Mouse (Mus musculus) limb, embryonic 11.5 days (tissue): ENCODE measurements around the gene Il10. TPM values are rescaled to one million over a fixed set of nuclear protein-coding genes. Genes with fewer than 3 reads are reported as not detected.

Source experiments
- ATAC-seq: fragments of 200-750 bp; cut with Nextera tagmentation; 2 replicates; pipeline ENCODE4 v1.8.0; 2017; ENCODE audit warnings: low read depth; ENCODE audit not compliant: insufficient number of reproducible peaks, low FRiP score, low TSS enrichment
- DNase-seq: peaks from one replicate; pipeline ENCODE4 v3.0.0-alpha.2; 2015; ENCODE audit warnings: low spot score
- H3K27ac ChIP-seq: fragments of 300-500 bp; sonication (generic); replicated peaks from 2 replicates; pipeline ENCODE4 v1.5.1; 2014; ENCODE audit warnings: low read depth, mild to moderate bottlenecking, low read length
- H3K27me3 ChIP-seq: fragments of 300-500 bp; sonication (generic); 2 replicates; pipeline ENCODE4 v1.6.1; 2014; ENCODE audit warnings: mild to moderate bottlenecking, low read length, mixed read lengths; ENCODE audit not compliant: control insufficient read depth, insufficient read depth
- H3K36me3 ChIP-seq: fragments of 300-500 bp; sonication (generic); 2 replicates; pipeline ENCODE4 v1.6.1; 2014; ENCODE audit warnings: mild to moderate bottlenecking, low read length, moderate library complexity, mixed read lengths; ENCODE audit not compliant: control insufficient read depth, insufficient read depth
- H3K4me1 ChIP-seq: fragments of 300-500 bp; sonication (generic); 2 replicates; pipeline ENCODE4 v1.6.1; 2014; ENCODE audit warnings: low read length, mixed read lengths; ENCODE audit not compliant: control insufficient read depth, insufficient read depth
- H3K4me2 ChIP-seq: fragments of 300-500 bp; sonication (generic); 2 replicates; pipeline ENCODE4 v1.6.1; 2014; ENCODE audit warnings: low read depth, mild to moderate bottlenecking, moderate library complexity; ENCODE audit not compliant: severe bottlenecking
- H3K4me3 ChIP-seq: fragments of 300-500 bp; sonication (generic); 2 replicates; pipeline ENCODE4 v1.5.1; 2014; ENCODE audit warnings: low read depth, low read length
- H3K9ac ChIP-seq: fragments of 300-500 bp; sonication (generic); 2 replicates; pipeline ENCODE4 v1.6.1; 2014; ENCODE audit warnings: mild to moderate bottlenecking, low read length
- H3K9me3 ChIP-seq: fragments of 300-500 bp; sonication (generic); 2 replicates; pipeline ENCODE4 v1.6.1; 2016; ENCODE audit warnings: low read length; ENCODE audit not compliant: control insufficient read depth
- WGBS: fragments of 180-500 bp; shearing (Covaris S2); extraction: QIAGEN DNeasy Blood & Tissue Kit; methylation state at CpG from one replicate; pipeline ENCODE4 v1.1.7; 2014; 5-methylcytosine and 5-hydroxymethylcytosine counted together
- polyA plus RNA-seq: library from polyadenylated mRNA; unstranded; fragments of >200 nt; fragmentation: Nextera tagmentation; extraction: Ambion mirVana; gene quantifications from 2 replicates; pipeline ENCODE4 v1.2.1, GENCODE M21; 2014

The Il10 gene
- polyA plus RNA-seq, 1 experiment from 2014 or later, result not detected

- no peak overlapping the region for H3K9ac ChIP-seq
- no peaks in the 10 kb centered on the region for H3K27me3 ChIP-seq
- ATAC-seq (no peak), DNase-seq (no peak)
- no peaks in the 10 kb centered on the region for H3K9me3 ChIP-seq
- no peak overlapping the region for H3K27ac ChIP-seq
- H3K4me1 ChIP-seq, result no peaks in the 10 kb centered on the region
- H3K36me3 ChIP-seq, result no peaks in the 10 kb centered on the region
- WGBS, result 81% methylated on average over 17 of the region's 17 CpGs
- H3K4me3 ChIP-seq, result no peak overlapping the region
- no peak overlapping the region for H3K4me2 ChIP-seq
Measured at GRCm38 (mm10) chr1:131010201-131011153, 9.2 kb upstream of the Il10 start.

GRCm38 (mm10) chr1:131012494-131012893 lies 7.2 kb upstream of the Il10 start:
- H3K36me3 ChIP-seq, result no peaks in the 10 kb centered on the region
- DNase-seq (no peak), ATAC-seq (no peak)
- H3K4me2 ChIP-seq, result no peak overlapping the region
- H3K9me3 ChIP-seq, result no peaks in the 10 kb centered on the region
- 86% methylated on average over 8 of the region's 8 CpGs for WGBS
- H3K4me3 ChIP-seq, result no peak overlapping the region
- no peaks in the 10 kb centered on the region for H3K4me1 ChIP-seq
- H3K27me3 ChIP-seq, result no peaks in the 10 kb centered on the region
- H3K9ac ChIP-seq, result no peak overlapping the region
- H3K27ac ChIP-seq, result no peak overlapping the region

GRCm38 (mm10) chr1:131013926-131014325 lies 5.7 kb upstream of the Il10 start:
- Histone ChIP-seq H3K27me3 (no peaks in the 10 kb centered on the region), H3K4me1 (no peaks in the 10 kb centered on the region), H3K4me3 (no peak overlapping the region), H3K4me2 (no peak overlapping the region), H3K36me3 (no peaks in the 10 kb centered on the region), H3K27ac (no peak overlapping the region), H3K9me3 (no peaks in the 10 kb centered on the region), H3K9ac (no peak overlapping the region)
- DNase-seq, result no peak
- WGBS, result 91% methylated on average over 5 of the region's 5 CpGs
- no peak for ATAC-seq

GRCm38 (mm10) chr1:131015281-131015680 lies 4.4 kb upstream of the Il10 start:
- H3K9ac ChIP-seq, result no peak overlapping the region
- H3K4me3 ChIP-seq, result no peak overlapping the region
- 88% methylated on average over 6 of the region's 6 CpGs for WGBS
- H3K4me2 ChIP-seq, result no peak overlapping the region
- H3K27me3 ChIP-seq, result no peaks in the 10 kb centered on the region
- H3K4me1 ChIP-seq, result no peaks in the 10 kb centered on the region
- DNase-seq, result no peak
- no peaks in the 10 kb centered on the region for H3K36me3 ChIP-seq
- H3K27ac ChIP-seq, result no peak overlapping the region
- H3K9me3 ChIP-seq, result no peaks in the 10 kb centered on the region
- no peak for ATAC-seq

- H3K27ac ChIP-seq, result no peak overlapping the region
- DNase-seq (no peak), ATAC-seq (no peak)
- H3K36me3 ChIP-seq, result no peaks in the 10 kb centered on the region
- no peaks in the 10 kb centered on the region for H3K4me1 ChIP-seq
- H3K9ac ChIP-seq, result no peak overlapping the region
- 94% methylated on average over 7 of the region's 7 CpGs for WGBS
- H3K27me3 ChIP-seq, result no peaks in the 10 kb centered on the region
- H3K4me2 ChIP-seq, result no peak overlapping the region
- H3K9me3 ChIP-seq, result no peaks in the 10 kb centered on the region
- H3K4me3 ChIP-seq, result no peak overlapping the region
Measured at GRCm38 (mm10) chr1:131015879-131016278, 3.8 kb upstream of the Il10 start.

GRCm38 (mm10) chr1:131020425-131021310 lies 1.0 kb downstream of the Il10 start:
- H3K9me3 ChIP-seq, result no peaks in the 10 kb centered on the region
- WGBS, result 56% methylated on average over 12 of the region's 12 CpGs
- no peak overlapping the region for H3K4me2 ChIP-seq
- H3K27ac ChIP-seq, result no peak overlapping the region
- no peaks in the 10 kb centered on the region for H3K27me3 ChIP-seq
- H3K4me3 ChIP-seq, result no peak overlapping the region
- no peak overlapping the region for H3K9ac ChIP-seq
- no peak for ATAC-seq
- H3K4me1 ChIP-seq, result peaks cover 6% of the 10 kb centered on the region; the same call in 1 of the 2 replicates
- no peaks in the 10 kb centered on the region for H3K36me3 ChIP-seq
- DNase-seq, result no peak

GRCm38 (mm10) chr1:131021438-131021837 lies 1.8 kb downstream of the Il10 start:
- H3K4me3 ChIP-seq, result no peak overlapping the region
- ATAC-seq, result no peak
- WGBS, result 74% methylated on average over 9 of the region's 9 CpGs
- H3K4me2 ChIP-seq, result no peak overlapping the region
- no peaks in the 10 kb centered on the region for H3K9me3 ChIP-seq
- H3K4me1 ChIP-seq, result peaks cover 6% of the 10 kb centered on the region; the same call in 1 of the 2 replicates
- DNase-seq, result no peak
- no peak overlapping the region for H3K27ac ChIP-seq
- no peaks in the 10 kb centered on the region for H3K36me3 ChIP-seq
- no peak overlapping the region for H3K9ac ChIP-seq
- H3K27me3 ChIP-seq, result no peaks in the 10 kb centered on the region

- H3K27ac ChIP-seq, result no peak overlapping the region
- no peaks in the 10 kb centered on the region for H3K27me3 ChIP-seq
- ATAC-seq (no peak), DNase-seq (no peak)
- no peaks in the 10 kb centered on the region for H3K36me3 ChIP-seq
- WGBS, result 74% methylated on average over 11 of the region's 11 CpGs
- H3K4me2 ChIP-seq, result no peak overlapping the region
- H3K9me3 ChIP-seq, result no peaks in the 10 kb centered on the region
- no peak overlapping the region for H3K9ac ChIP-seq
- H3K4me3 ChIP-seq, result no peak overlapping the region
- peaks cover 6% of the 10 kb centered on the region; the same call in 1 of the 2 replicates for H3K4me1 ChIP-seq
Measured at GRCm38 (mm10) chr1:131021900-131022590, 2.4 kb downstream of the Il10 start.
